Mouse (Mus musculus): ENCODE results near the gene Wdr70.

DNA sequence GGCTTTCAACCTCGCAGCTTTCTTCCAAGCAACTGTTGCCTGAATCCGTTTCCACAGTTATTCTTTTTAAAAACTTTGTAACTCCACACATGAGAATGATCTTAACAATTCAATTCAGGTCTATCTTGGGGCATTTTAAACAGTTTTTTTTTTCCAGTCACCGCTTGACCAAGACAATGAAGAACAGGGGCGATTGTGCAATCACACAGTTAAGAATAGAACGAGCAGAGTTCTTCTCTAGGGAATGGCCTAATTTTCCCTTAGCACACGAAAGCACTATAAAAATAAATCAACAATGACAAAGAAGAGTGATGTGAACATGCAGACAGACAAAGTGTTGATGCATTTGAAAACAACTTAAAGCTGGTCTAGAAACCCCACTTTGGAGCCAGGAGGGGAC, 223.1 kb downstream of the Wdr70 start:
- no peak for TF ChIP-seq CTCF (IDR thresholded peaks at IDR 0.05; ENCODE audit: extremely low read depth, insufficient read depth, low read length)
- no peak for TF ChIP-seq POLR2A (IDR thresholded peaks at IDR 0.05; ENCODE audit: extremely low read depth, insufficient read depth, low read length)
